Mouse (Mus musculus) embryo, embryonic 11.5 days (tissue): Measurements from ENCODE around the gene Cdh24.

Experiments used
- DNase-seq: peaks from one replicate; pipeline ENCODE4 v3.0.0-alpha.2; 2012; ENCODE audit warnings: low read depth, low spot score

Cdh24 gene

GRCm38 (mm10) chr14:54607226-54607625 is 33.9 kb downstream of the Cdh24 start:
- DNase-seq: no peak

DNA sequence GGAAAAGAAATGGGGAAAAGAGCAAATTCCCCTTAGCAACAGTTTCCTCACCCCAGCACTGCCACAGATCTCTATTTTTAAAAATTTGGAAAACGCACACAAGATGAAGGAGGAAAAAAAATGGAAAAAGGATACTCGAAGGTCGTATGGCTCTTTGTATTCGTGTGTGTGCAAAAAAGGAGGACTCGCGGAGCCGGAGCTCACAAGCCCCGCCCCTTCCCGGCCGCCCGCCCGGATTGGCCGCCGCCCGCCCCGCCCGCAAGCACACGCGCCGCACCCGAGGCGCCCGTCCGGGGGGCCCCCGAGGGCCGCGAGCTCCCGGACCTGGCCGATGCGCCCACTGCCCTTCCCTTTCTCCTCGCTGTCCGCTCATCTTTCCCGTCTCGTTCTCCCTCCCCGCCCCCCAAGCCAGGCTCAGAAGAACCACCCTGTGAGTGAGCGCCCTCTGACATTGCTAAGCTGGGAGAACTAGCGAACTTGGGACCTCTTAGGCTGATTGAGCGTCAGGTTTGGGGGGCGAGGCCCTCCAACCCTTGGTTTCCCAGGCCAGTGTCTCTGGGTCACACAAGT is 35.3 kb downstream of the Cdh24 start, which contains the start of gene 4931414P19Rik:
TSS of gene 4931414P19Rik (minus strand) at position 242 of the 570 bp plus-strand sequence.
- peak; percentile 59 for DNase-seq

GRCm38 (mm10) chr14:54603686-54604085 is 37.5 kb downstream of the Cdh24 start:
- DNase-seq: no peak

DNA sequence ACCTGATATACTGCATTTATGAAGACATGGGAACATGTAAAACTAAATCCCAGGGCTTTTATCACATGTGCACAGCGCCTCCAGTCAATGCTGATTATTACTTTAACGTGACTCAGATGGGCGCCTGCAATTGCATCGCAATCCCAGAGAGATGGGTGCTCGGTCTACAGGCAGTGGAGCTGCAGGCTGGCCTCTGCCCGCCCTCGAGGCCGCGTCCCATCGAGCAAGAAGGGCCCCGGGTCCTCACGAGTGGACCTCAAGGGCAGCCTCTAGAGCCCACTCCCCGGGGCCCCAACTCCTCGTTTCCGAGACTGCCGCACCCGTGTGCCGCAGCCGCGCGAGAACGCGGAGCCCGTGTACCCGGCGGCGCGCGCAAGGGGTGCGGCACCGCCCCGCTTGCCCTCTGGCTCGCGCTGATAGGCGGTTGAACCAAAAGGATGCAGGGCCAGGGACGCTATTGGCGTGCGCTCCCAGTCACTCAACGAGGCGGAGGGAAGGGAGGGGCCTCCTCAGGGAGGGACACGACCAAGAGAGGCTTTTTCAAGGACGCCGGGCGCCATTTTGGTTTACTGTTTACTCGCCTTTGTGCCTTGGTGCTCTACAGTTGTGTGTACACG is 38.0 kb downstream of the Cdh24 start:
- DNase-seq: peak; percentile 94

DNA sequence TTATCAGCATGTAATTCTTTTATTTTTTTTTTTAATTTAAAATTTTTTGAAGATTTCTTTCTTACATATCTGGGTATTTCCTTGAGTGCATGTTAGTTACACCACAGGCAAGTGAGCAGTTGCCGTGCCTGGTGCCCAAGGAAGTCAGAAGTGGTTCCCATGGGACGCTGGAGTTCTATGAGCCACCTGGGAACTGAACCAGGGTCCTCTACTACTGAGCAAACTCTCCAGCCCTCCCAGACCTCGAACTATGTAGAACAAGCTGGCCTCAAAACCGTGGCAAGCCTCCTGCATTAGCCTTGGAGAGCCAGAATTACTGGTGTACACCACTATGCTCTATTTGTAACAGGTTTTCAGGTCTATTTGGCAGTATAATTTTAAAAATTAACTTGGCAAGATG is 38.6 kb downstream of the Cdh24 start:
- DNase-seq: no peak

- no peak for DNase-seq
Observed at GRCm38 (mm10) chr14:54601601-54602000, 39.6 kb downstream of the Cdh24 start.

DNA sequence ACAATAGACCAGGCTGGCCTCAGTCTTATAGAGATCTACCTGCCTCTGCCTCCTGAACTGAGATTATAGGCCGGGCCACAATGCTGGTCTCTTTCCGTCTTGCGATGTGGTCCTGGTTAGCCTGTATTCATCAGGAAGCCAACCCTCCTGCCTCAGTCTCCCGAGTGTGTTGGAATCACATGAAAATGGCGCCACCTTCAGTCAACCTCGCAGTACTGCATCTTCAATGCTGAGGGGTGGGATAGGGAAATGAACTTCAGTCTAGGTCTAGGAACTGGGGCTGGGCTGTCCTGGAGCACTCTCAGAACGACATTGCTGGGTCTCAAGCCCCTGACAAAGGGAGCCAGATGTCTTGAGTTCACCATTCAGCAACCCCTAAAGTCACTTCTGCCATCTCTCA is 44.1 kb downstream of the Cdh24 start:
- no peak for DNase-seq

DNA sequence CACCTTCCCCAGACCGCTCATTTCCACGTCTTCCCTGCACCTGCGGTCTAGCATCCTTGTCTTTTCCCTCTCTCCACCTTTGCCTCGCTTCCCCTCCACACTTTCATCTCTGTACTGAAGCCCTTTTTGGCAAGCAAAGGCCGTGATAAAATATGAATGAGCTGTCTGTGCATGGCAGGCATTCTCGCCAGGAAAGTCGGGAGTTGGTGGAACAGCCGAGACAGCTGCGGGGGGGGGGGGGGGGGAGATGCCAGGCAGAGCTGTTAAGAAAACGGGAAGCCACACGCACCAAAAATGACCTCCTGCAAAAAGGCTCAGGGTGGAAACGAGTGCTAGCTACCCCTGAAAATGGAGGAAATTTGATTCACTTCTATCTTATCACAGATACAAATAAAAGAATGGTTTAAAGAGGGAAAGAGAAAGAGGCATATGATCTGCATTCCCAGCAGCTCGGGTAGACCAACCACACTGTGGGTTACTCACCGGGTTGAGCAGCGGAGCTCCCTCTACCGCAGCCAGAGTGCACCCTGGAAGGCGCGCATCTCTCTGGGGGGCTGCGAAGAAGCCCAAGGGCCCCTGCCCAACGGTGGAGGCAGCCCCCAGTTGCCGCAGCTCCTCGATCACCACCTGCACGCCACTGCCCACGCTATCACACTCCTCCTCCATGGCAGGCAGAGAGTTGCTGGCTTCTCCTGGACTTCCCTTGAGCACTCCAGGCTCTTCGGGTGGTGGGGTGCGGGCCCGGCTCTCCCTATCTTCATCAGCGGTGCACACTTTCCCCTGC is 46.3 kb downstream of the Cdh24 start:
- DNase-seq: no peak

DNA sequence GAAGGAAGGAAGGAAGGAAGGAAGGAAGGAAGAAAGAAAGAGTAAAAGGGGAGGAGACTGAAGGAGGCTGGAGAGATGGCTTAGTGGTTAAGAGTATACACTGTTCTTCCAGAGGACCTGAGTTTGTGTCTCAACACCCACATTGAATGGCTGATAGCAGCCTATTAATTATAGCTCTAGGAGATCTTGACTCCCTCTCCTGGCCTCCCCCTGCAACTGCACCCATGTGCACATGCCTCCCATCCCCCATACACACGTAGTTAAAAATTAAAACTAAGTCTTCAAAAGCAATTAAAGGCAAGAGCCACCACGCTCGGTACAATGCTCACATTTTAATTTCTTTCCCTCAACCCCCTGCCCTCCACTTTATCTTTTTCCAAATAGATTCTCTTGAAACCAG is 47.1 kb downstream of the Cdh24 start:
- no peak for DNase-seq

- DNase-seq: no peak
Observed at GRCm38 (mm10) chr14:54592319-54592934, 48.7 kb downstream of the Cdh24 start.

GRCm38 (mm10) chr14:54591056-54591455 is 50.1 kb downstream of the Cdh24 start:
- no peak for DNase-seq

DNA sequence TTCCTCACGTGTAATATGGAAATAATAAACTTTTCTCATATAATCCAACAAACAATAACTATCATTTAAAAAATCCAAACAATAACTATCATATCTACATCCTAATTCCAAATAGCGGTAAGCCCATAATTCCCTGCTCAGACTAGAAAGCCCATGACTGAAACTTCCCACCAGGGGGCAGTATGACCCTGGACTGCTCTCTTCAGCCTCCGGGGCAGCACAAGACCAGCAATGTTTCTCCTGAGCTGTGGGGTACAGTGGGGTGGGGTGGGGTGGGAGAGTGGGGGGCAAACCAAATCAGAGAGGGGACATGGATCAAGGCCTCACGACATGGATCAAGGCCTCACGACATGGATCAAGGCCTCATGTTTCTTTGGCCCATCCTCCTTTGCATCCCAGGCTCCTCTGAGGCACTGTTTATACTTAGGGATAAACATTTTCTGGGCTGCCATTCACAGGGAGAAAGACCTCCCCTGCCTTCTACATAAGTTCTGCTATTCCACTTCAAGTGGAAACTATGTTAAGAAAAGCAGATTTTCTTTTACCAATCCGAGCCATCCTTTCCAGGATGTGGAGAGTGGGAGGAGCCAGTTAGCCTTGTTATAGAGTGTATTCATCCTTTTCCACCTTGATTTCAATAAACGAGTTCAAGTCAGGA is 57.4 kb downstream of the Cdh24 start:
- no peak for DNase-seq

GRCm38 (mm10) chr14:54582536-54582935 is 58.6 kb downstream of the Cdh24 start:
- DNase-seq: no peak
